Mouse (Mus musculus) liver, embryonic 14.5 days (tissue): ENCODE data around the gene Cpeb3.

Source experiments
- CTCF ChIP-seq: IDR thresholded peaks from 2 replicates; pipeline ENCODE4 v1.5.1; 2016; ENCODE audit warnings: antibody characterized with exemption, low read depth, control low read depth
- EP300 ChIP-seq: IDR thresholded peaks from 2 replicates; pipeline ENCODE4 v1.6.1; 2016; ENCODE audit warnings: antibody characterized with exemption, low read depth

- TF ChIP-seq EP300: no peak
- TF ChIP-seq CTCF: no peak
These were observed 62.6 kb downstream of the Cpeb3 start for GRCm38 (mm10) chr19:37145846-37146245.
